Mouse (Mus musculus) CH12.LX (cell line): Measurements from ENCODE around the gene Ireb2. TPM values are rescaled to one million over a fixed set of nuclear protein-coding genes. Genes with fewer than 3 reads are reported as not detected.

ENCODE experiments used
- DNase-seq: peaks from one replicate; pipeline ENCODE4 v3.0.0-alpha.2; 2013; ENCODE audit errors: extremely low read depth
- H3K27ac ChIP-seq: 2 replicates; pipeline ENCODE4 v1.5.1; 2012; ENCODE audit warnings: low read depth, mild to moderate bottlenecking, control low read depth, moderate library complexity; ENCODE audit not compliant: insufficient read depth
- H3K27me3 ChIP-seq: replicated peaks from 2 replicates; pipeline ENCODE3; 2012; ENCODE audit warnings: inconsistent platforms
- H3K36me3 ChIP-seq, 2 experiments: replicated peaks in 1 of 2; 2 replicates each; pipeline versions ENCODE3 to v1.6.1; 2012; ENCODE audit warnings: inconsistent platforms in 1 of 2, low read length in 1 of 2, mild to moderate bottlenecking in 1 of 2, mixed read lengths in 1 of 2, moderate library complexity in 1 of 2; ENCODE audit not compliant: control insufficient read depth in 1 of 2, insufficient read depth in 1 of 2
- H3K4me1 ChIP-seq, 2 experiments: 2 replicates each; pipeline ENCODE4 v1.6.1; 2012; ENCODE audit warnings: inconsistent platforms in 1 of 2, moderate library complexity in 1 of 2; ENCODE audit not compliant: insufficient read depth in 2 of 2, control insufficient read depth in 1 of 2
- H3K4me2 ChIP-seq: 2 replicates; pipeline ENCODE4 v1.6.1; 2012; ENCODE audit warnings: low read depth, mild to moderate bottlenecking, control low read depth; ENCODE audit not compliant: poor library complexity, insufficient read depth, severe bottlenecking
- H3K4me3 ChIP-seq, 3 experiments: fragments of 150-350 bp in 1 of 3; sonication (generic) in 1 of 3; replicated peaks in 1 of 3; 2 replicates each; pipeline versions ENCODE3 to v1.5.1; 2011 to 2012; ENCODE audit warnings: low read depth in 2 of 3, low read length in 2 of 3, mild to moderate bottlenecking in 2 of 3, moderate library complexity in 2 of 3, control low read depth in 1 of 3, improper control_type of control experiment in 1 of 3, inconsistent platforms in 1 of 3, mixed read lengths in 1 of 3; ENCODE audit not compliant: poor library complexity in 1 of 3
- H3K79me2 ChIP-seq: replicated peaks from 2 replicates; pipeline ENCODE4 v1.6.1; 2012; ENCODE audit warnings: mild to moderate bottlenecking, moderate library complexity; ENCODE audit not compliant: control insufficient read depth, poor library complexity, insufficient read depth, severe bottlenecking; ENCODE audit errors: extremely low read depth
- H3K9ac ChIP-seq: 2 replicates; pipeline ENCODE4 v1.6.1; 2012; ENCODE audit warnings: low read depth, mild to moderate bottlenecking, control low read depth, moderate library complexity; ENCODE audit not compliant: insufficient read depth
- H3K9me3 ChIP-seq: replicated peaks from 2 replicates; pipeline ENCODE3; 2012; ENCODE audit warnings: low read length, inconsistent platforms, mixed read lengths
- E2F4 ChIP-seq: IDR thresholded peaks from 2 replicates; pipeline ENCODE4 v1.6.1; 2011; ENCODE audit warnings: low read depth, low read length, improper control_type of control experiment; ENCODE audit not compliant: insufficient replicate concordance
- EP300 ChIP-seq: IDR thresholded peaks from 2 replicates; pipeline ENCODE4 v1.6.1; 2011; ENCODE audit warnings: low read length, improper control_type of control experiment
- ETS1 ChIP-seq: conservative IDR thresholded peaks from 2 replicates; pipeline ENCODE4 v1.6.1; 2012; ENCODE audit warnings: low read depth, mild to moderate bottlenecking, inconsistent platforms, low read length, improper control_type of control experiment, moderate library complexity
- GABPA ChIP-seq: IDR thresholded peaks from 2 replicates; pipeline ENCODE4 v1.6.1; 2012; ENCODE audit warnings: low read depth, low read length, improper control_type of control experiment, inconsistent platforms; ENCODE audit not compliant: insufficient replicate concordance
- JUN ChIP-seq: IDR thresholded peaks from 2 replicates; pipeline ENCODE4 v1.6.1; 2011; ENCODE audit warnings: low read depth, mild to moderate bottlenecking, low read length, improper control_type of control experiment, moderate library complexity; ENCODE audit not compliant: insufficient read depth
- JUND ChIP-seq: conservative IDR thresholded peaks from 2 replicates; pipeline ENCODE4 v1.6.1; 2011; ENCODE audit warnings: low read depth, low read length, improper control_type of control experiment
- MAFK ChIP-seq: IDR thresholded peaks from 2 replicates; pipeline ENCODE4 v1.6.1; 2011; ENCODE audit warnings: low read length, improper control_type of control experiment; ENCODE audit not compliant: insufficient replicate concordance
- MAX ChIP-seq: IDR thresholded peaks from 2 replicates; pipeline ENCODE4 v1.6.1; 2011; ENCODE audit warnings: low read length, improper control_type of control experiment
- MAZ ChIP-seq: IDR thresholded peaks from 2 replicates; pipeline ENCODE4 v1.6.1; 2012; ENCODE audit warnings: low read depth, mild to moderate bottlenecking, inconsistent platforms, low read length, improper control_type of control experiment, moderate library complexity
- MEF2A ChIP-seq: IDR thresholded peaks from 2 replicates; pipeline ENCODE4 v1.6.1; 2014; ENCODE audit warnings: low read depth, mild to moderate bottlenecking, inconsistent platforms, low read length, improper control_type of control experiment, borderline replicate concordance
- MYC ChIP-seq: IDR thresholded peaks from 2 replicates; pipeline ENCODE4 v1.6.1; 2011; ENCODE audit warnings: low read depth, mild to moderate bottlenecking, improper control_type of control experiment, low read length
- NRF1 ChIP-seq: IDR thresholded peaks from 2 replicates; pipeline ENCODE4 v1.6.1; 2014; ENCODE audit warnings: low read depth, mild to moderate bottlenecking, inconsistent platforms, low read length, improper control_type of control experiment, moderate library complexity
- PAX5 ChIP-seq: IDR thresholded peaks from 2 replicates; pipeline ENCODE4 v1.6.1; 2012; ENCODE audit warnings: low read length, inconsistent platforms, mixed read lengths
- POLR2A ChIP-seq: IDR thresholded peaks from 2 replicates; pipeline ENCODE4 v1.6.1; 2011; ENCODE audit warnings: low read depth, mild to moderate bottlenecking, improper control_type of control experiment, low read length
- POLR2AphosphoS2 ChIP-seq: IDR thresholded peaks from 2 replicates; pipeline ENCODE4 v1.6.1; 2011; ENCODE audit warnings: low read depth, low read length, improper control_type of control experiment
- RAD21 ChIP-seq: IDR thresholded peaks from 2 replicates; pipeline ENCODE4 v1.6.1; 2011; ENCODE audit warnings: low read depth, mild to moderate bottlenecking, low read length, improper control_type of control experiment, moderate library complexity
- RCOR1 ChIP-seq: conservative IDR thresholded peaks from 2 replicates; pipeline ENCODE4 v1.6.1; 2012; ENCODE audit warnings: low read depth, mild to moderate bottlenecking, inconsistent platforms, low read length, improper control_type of control experiment
- SIN3A ChIP-seq: IDR thresholded peaks from 2 replicates; pipeline ENCODE4 v1.6.1; 2012; ENCODE audit warnings: low read length, improper control_type of control experiment, inconsistent platforms
- TBP ChIP-seq: conservative IDR thresholded peaks from 2 replicates; pipeline ENCODE4 v1.6.1; 2011; ENCODE audit warnings: low read depth, low read length, improper control_type of control experiment
- TCF12 ChIP-seq: IDR thresholded peaks from 2 replicates; pipeline ENCODE4 v1.6.1; 2014; ENCODE audit warnings: low read depth, mild to moderate bottlenecking, inconsistent platforms, low read length, improper control_type of control experiment
- UBTF ChIP-seq: IDR thresholded peaks from 2 replicates; pipeline ENCODE4 v1.6.1; 2012; ENCODE audit warnings: low read depth, mild to moderate bottlenecking, inconsistent platforms, low read length, improper control_type of control experiment, moderate library complexity
- USF2 ChIP-seq: conservative IDR thresholded peaks from 2 replicates; pipeline ENCODE4 v1.6.1; 2011; ENCODE audit warnings: low read depth, low read length, improper control_type of control experiment
- ZC3H11A ChIP-seq: IDR thresholded peaks from 2 replicates; pipeline ENCODE4 v1.6.1; 2012; ENCODE audit warnings: low read depth, mild to moderate bottlenecking, inconsistent platforms, low read length, improper control_type of control experiment
- ZKSCAN1 ChIP-seq: IDR thresholded peaks from 2 replicates; pipeline ENCODE4 v1.6.1; 2012; ENCODE audit warnings: low read depth, inconsistent platforms, low read length, improper control_type of control experiment, borderline replicate concordance
- ZMIZ1 ChIP-seq: IDR thresholded peaks from 2 replicates; pipeline ENCODE4 v1.6.1; 2012; ENCODE audit warnings: low read depth, mild to moderate bottlenecking, inconsistent platforms, low read length, improper control_type of control experiment
- dilution Hi-C: fragments of 300-500 bp; cut with MboI; formaldehyde crosslinking; loops from 2 replicates; pipeline ENCODE4 v1.14.3; 2020; ENCODE audit warnings: low sequenced_read_pairs; ENCODE audit not compliant: extremely low pct_unique_long_range_greater_than_20kb, extremely low pct_ligation_motif_present
- in situ Hi-C: fragments of 300-500 bp; cut with MboI; formaldehyde crosslinking; loops from 3 replicates; pipeline ENCODE4 v1.14.3; 2019; ENCODE audit warnings: low sequenced_read_pairs, low pct_ligation_motif_present, low pct_unique_long_range_greater_than_20kb, mixed read lengths
- polyA plus RNA-seq: library from polyadenylated mRNA; unstranded; fragments of >175 nt; gene quantifications from 2 replicates; pipeline ENCODE4 v1.2.1, GENCODE M21; 2012; ENCODE audit warnings: low read depth; ENCODE audit not compliant: insufficient read length
- total RNA-seq, 2 experiments: library from RNA; depleted of rRNA; stranded (reverse); fragments of 300-350 nt in 1 of 2; fragments of >200 nt in 1 of 2; gene quantifications; 2 replicates each; pipeline ENCODE4 v1.2.3; 2012 to 2014

Gene Ireb2
- total and polyA plus RNA-seq, 3 experiments: 15.0 to 39.8 (median 37.6) TPM

DNA sequence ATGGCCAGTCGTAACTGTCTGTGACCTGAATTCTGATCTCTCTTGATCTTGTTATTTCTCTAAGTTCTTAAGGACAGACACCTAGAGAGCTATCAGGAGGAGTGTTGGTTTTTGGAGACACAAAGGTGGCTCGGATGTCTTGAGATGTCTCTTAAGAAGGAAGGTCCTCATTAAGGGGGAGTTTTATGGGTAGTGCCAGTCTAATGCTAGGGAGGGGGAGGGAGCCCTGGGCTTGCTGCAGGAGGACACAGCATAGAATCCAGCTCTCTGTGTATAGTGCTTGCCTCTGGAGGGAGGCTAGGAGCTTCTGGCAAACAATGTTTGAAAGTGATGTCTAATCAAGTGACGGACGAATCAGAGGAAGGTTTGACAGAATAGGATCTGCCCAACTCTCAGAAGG, 10.0 kb upstream of the Ireb2 start:
- in situ Hi-C loops (no loop called here), dilution Hi-C loops (no loop called here)
- Histone ChIP-seq H3K4me1 (no peaks in the 10 kb centered on the region), H3K36me3 (no peaks in the 10 kb centered on the region), H3K4me3 (no peak overlapping the region), H3K9me3 (no peaks in the 10 kb centered on the region), H3K27me3 (peaks cover 42% of the 10 kb centered on the region), H3K79me2 (no peaks in the 10 kb centered on the region), H3K27ac (no peak overlapping the region), H3K4me2 (no peak overlapping the region), H3K9ac (no peak overlapping the region)
- no peak for TF ChIP-seq UBTF
- no peak for TF ChIP-seq JUND
- TF ChIP-seq USF2: no peak
- TF ChIP-seq ZMIZ1: no peak
- TF ChIP-seq SIN3A: no peak
- no peak for TF ChIP-seq JUN
- no peak for TF ChIP-seq POLR2A
- TF ChIP-seq ZC3H11A: no peak
- no peak for TF ChIP-seq MYC
- TF ChIP-seq MAZ: no peak
- no peak for TF ChIP-seq MAFK
- TF ChIP-seq RCOR1: no peak
- TF ChIP-seq NRF1: no peak
- no peak for TF ChIP-seq PAX5
- no peak for TF ChIP-seq E2F4
- no peak for DNase-seq

DNA sequence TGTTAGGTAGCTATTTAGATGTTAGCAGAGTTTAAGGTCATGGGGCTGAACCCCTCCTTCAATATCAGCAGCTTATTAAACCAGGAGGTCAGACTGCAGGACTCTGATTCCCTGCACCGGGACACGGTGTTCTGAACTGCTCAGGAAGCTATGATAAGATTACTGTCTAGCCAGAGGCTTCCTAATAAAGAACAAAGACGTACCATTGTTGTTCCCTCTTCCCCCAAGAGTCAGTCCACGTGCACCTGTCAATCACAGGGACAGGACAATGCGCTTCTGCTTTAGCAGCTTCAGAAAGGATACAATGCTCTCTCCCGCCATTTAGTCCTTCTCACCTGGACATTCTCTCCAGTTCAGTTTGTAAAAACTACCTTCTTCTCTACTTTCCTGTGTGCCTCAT, 8.0 kb upstream of the Ireb2 start:
- TF ChIP-seq GABPA (no peak), TCF12 (no peak), ZMIZ1 (no peak), ZKSCAN1 (no peak), ETS1 (no peak), RAD21 (no peak), ZC3H11A (no peak), MAX (no peak), SIN3A (no peak), POLR2AphosphoS2 (no peak), MEF2A (no peak), EP300 (no peak), NRF1 (no peak), TBP (no peak), JUN (no peak)
- DNase-seq: no peak
- no peak overlapping the region for H3K4me2 ChIP-seq
- dilution Hi-C loops: no loop called here
- H3K4me1 ChIP-seq: 0 out of 4 replicates have a peak, but pooled peaks cover 0 to 2% of the 10 kb centered on the region in 2 experiments
- H3K79me2 ChIP-seq: no peaks in the 10 kb centered on the region
- in situ Hi-C loops: no loop called here
- H3K9me3 ChIP-seq: no peaks in the 10 kb centered on the region
- peaks cover 38% of the 10 kb centered on the region for H3K27me3 ChIP-seq
- H3K36me3 ChIP-seq: no peaks in the 10 kb centered on the region
- H3K27ac ChIP-seq: no peak overlapping the region
- no peak overlapping the region for H3K9ac ChIP-seq
- H3K4me3 ChIP-seq: no peak overlapping the region
